Mouse (Mus musculus): Measurements from ENCODE around the gene Nxn. TPM values are rescaled to one million over a fixed set of nuclear protein-coding genes. Genes with fewer than 3 reads are reported as not detected.
A peak's percentile ranks its signal among the peaks of the same experiment; 100 is the strongest.

The Nxn gene
- polyA plus RNA-seq, 1 experiment from 2014 or later = 12.0 TPM

DNA sequence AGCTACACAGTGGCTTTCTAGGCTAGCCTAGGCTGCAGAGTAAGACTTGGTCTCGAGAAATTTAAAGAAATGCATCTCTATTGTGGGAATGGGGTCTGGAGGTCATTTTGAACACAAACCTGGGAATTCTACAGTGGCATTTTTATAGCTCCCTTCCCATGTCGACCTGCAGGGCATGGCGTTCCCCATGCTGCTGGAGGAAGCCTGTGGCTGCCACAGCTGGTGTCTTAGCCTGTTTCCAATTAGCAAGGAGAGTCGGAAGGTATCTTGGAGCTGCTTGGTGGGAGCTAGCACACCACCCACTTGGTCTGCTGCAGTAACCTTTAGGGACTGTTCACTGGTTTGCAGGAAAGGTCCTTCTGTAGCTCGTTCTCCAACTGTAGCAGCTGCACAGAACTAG, 142.8 kb downstream of the Nxn start:
- no peak overlapping the region for H3K4me2 ChIP-seq
- H3K9ac ChIP-seq (ENCODE audit: low read depth, low read length) = no peak overlapping the region
- peaks cover 1% of the 10 kb centered on the region for H3K36me3 ChIP-seq (ENCODE audit: control insufficient read depth, insufficient read depth, low read length)
- H3K27me3 ChIP-seq (replicated peaks; ENCODE audit: control insufficient read depth, insufficient read depth, low read length) = no peaks in the 10 kb centered on the region
- H3K9me3 ChIP-seq (ENCODE audit: control insufficient read depth, low read length) = no peaks in the 10 kb centered on the region
- H3K27ac ChIP-seq (ENCODE audit: low read depth, low read length) = no peak overlapping the region
- ATAC-seq (replicated peaks; ENCODE audit: low FRiP score) (no peak), DNase-seq (ENCODE audit: low spot score) (no peak)
- no peaks in the 10 kb centered on the region for H3K4me1 ChIP-seq (replicated peaks; ENCODE audit: control insufficient read depth, insufficient read depth, low read length)
- H3K4me3 ChIP-seq (ENCODE audit: low read depth, low read length) = no peak overlapping the region
- 50% methylated on average over 5 of the region's 5 CpGs for WGBS

DNA sequence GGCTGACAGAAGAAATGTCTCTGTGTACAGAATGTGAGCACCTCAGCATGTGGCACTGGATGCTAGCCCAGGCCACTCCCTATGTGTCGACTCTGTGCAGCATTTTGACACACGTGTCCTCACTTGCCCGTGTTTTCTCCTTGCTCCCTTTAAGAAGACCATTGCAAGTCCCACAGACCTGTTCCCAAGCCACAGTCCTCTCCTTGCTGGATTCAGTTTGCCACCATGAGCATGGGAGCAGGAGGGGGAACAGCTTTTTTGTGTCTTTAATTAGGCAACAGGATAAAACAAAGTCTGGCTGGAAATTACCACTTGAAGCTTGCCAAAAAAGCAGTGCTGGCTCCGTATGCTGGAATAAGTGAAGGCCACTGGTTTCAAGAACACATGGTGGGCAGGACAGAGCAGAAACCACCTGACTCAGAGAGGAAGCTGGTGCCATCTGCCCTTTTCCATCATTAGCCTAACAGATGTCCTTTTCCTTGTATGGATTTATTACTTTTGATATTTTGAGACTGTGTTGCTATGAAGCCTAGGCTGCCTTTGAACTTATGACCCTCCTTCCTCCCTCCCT, 143.4 kb downstream of the Nxn start:
- H3K4me2 ChIP-seq = no peak overlapping the region
- 77% methylated on average over 4 of the region's 4 CpGs for WGBS
- no peak overlapping the region for H3K9ac ChIP-seq (ENCODE audit: low read depth, low read length)

DNA sequence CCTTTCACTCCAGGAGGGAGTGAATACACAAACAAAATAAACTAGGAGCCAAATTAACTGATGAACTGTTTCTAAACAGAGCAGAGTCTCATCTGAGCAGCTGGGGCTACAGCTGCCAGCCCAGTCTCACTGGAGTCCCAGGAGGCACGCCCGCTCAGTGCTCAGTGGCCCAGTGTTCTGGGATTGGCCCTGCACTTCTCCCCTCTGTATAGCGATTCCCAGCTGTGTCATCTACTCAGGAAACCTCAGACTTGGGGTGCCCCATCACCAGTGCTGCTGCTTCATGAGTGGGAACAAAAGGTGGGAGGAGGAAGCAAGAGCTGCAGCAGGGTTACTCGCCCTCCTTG, 145.0 kb downstream of the Nxn start:
- Histone ChIP-seq H3K4me2 (no peak overlapping the region), H3K4me1 (replicated peaks; ENCODE audit: control insufficient read depth, insufficient read depth, low read length) (no peaks in the 10 kb centered on the region), H3K4me3 (ENCODE audit: low read depth, low read length) (no peak overlapping the region), H3K27me3 (replicated peaks; ENCODE audit: control insufficient read depth, insufficient read depth, low read length) (no peaks in the 10 kb centered on the region), H3K27ac (ENCODE audit: low read depth, low read length) (no peak overlapping the region), H3K36me3 (ENCODE audit: control insufficient read depth, insufficient read depth, low read length) (peaks cover 16% of the 10 kb centered on the region), H3K9me3 (ENCODE audit: control insufficient read depth, low read length) (no peaks in the 10 kb centered on the region), H3K9ac (ENCODE audit: low read depth, low read length) (no peak overlapping the region)
- DNase-seq (ENCODE audit: low spot score) (no peak), ATAC-seq (replicated peaks; ENCODE audit: low FRiP score) (no peak)
- whole genome bisulfite sequencing = 89% methylated on average over 4 of the region's 4 CpGs

More for the DNA sequence above, 143.4 kb downstream of the Nxn start:
- ATAC-seq (replicated peaks; ENCODE audit: low FRiP score) (no peak), DNase-seq (ENCODE audit: low spot score) (no peak)
- Histone ChIP-seq H3K27ac (ENCODE audit: low read depth, low read length) (no peak overlapping the region), H3K4me1 (replicated peaks; ENCODE audit: control insufficient read depth, insufficient read depth, low read length) (no peaks in the 10 kb centered on the region), H3K36me3 (ENCODE audit: control insufficient read depth, insufficient read depth, low read length) (peaks cover 5% of the 10 kb centered on the region), H3K27me3 (replicated peaks; ENCODE audit: control insufficient read depth, insufficient read depth, low read length) (no peaks in the 10 kb centered on the region), H3K4me3 (ENCODE audit: low read depth, low read length) (no peak overlapping the region), H3K9me3 (ENCODE audit: control insufficient read depth, low read length) (no peaks in the 10 kb centered on the region)

DNA sequence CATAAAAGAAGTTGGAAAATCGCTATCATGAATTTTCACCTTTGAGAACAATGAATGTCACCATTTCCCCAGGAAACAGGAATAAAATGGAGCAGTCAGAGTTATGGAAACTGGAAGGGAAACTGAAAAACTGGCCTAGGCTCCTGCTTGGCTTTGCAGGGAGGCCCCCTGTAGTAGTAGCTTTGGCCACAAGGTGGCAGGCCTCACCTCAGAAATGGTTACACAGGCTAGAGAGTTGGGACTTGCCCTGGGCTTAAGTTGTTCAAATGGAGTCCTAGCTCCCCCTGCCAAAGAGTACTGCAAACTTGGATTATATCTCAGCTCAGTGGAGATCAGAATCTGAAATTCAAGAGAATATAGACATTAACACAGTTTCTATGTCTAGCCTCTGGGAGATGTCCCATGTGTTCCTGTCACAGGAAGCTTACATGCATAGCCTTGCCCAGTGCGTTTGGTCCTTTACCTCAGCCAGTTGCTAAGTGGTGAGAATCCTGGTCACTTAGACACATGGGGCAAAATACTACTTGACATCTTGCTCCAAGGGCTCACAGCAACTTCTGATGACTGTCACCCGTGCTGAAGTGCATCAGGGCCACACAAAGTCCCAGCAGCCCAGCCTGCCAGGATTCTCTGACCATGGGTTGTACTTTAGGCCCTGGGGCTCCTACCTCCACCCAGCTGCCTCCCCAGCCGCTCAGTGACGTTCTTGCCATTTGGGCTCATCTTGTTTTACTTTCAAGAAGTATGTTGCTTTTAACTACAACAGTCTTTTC, 145.6 kb downstream of the Nxn start:
- DNase-seq (ENCODE audit: low spot score) (peak; percentile 80), ATAC-seq (replicated peaks; ENCODE audit: low FRiP score) (peak; percentile 80)
- no peaks in the 10 kb centered on the region for H3K27me3 ChIP-seq (replicated peaks; ENCODE audit: control insufficient read depth, insufficient read depth, low read length)
- no peak overlapping the region for H3K4me2 ChIP-seq
- peaks cover 16% of the 10 kb centered on the region for H3K36me3 ChIP-seq (ENCODE audit: control insufficient read depth, insufficient read depth, low read length)
- H3K9ac ChIP-seq (ENCODE audit: low read depth, low read length) = no peak overlapping the region
- WGBS = 58% methylated on average over 5 of the region's 5 CpGs
- no peak overlapping the region for H3K4me3 ChIP-seq (ENCODE audit: low read depth, low read length)
- H3K27ac ChIP-seq (ENCODE audit: low read depth, low read length) = no peak overlapping the region
- no peaks in the 10 kb centered on the region for H3K9me3 ChIP-seq (ENCODE audit: control insufficient read depth, low read length)
- H3K4me1 ChIP-seq (replicated peaks; ENCODE audit: control insufficient read depth, insufficient read depth, low read length) = no peaks in the 10 kb centered on the region

DNA sequence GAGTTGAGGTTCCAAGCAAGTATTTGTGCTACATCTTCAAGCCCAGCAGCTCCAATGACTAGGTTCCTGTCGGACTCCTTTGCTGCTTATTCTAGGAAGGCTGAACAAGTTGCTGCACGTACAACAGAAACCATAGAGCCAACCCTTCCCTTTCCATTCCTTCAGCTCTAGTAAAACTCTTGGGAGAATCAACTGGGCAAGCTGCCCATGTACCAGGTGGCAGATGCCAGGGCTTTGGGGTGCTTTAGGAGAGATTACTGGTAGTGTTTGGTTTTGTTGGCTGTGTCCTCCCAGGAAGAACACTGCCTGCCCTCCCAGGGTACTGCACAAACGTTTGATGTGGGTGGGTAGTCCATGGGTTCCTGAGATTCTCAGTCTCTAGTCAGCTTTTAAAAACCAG, 146.9 kb downstream of the Nxn start:
- H3K36me3 ChIP-seq (ENCODE audit: control insufficient read depth, insufficient read depth, low read length) = peaks cover 16% of the 10 kb centered on the region
- no peaks in the 10 kb centered on the region for H3K9me3 ChIP-seq (ENCODE audit: control insufficient read depth, low read length)
- no peaks in the 10 kb centered on the region for H3K4me1 ChIP-seq (replicated peaks; ENCODE audit: control insufficient read depth, insufficient read depth, low read length)
- no peaks in the 10 kb centered on the region for H3K27me3 ChIP-seq (replicated peaks; ENCODE audit: control insufficient read depth, insufficient read depth, low read length)
- H3K4me3 ChIP-seq (ENCODE audit: low read depth, low read length) = no peak overlapping the region
- H3K27ac ChIP-seq (ENCODE audit: low read depth, low read length) = no peak overlapping the region
- DNase-seq (ENCODE audit: low spot score) (no peak), ATAC-seq (replicated peaks; ENCODE audit: low FRiP score) (no peak)
- 50% methylated on average over 3 of the region's 3 CpGs for WGBS
- no peak overlapping the region for H3K9ac ChIP-seq (ENCODE audit: low read depth, low read length)
- H3K4me2 ChIP-seq = no peak overlapping the region

DNA sequence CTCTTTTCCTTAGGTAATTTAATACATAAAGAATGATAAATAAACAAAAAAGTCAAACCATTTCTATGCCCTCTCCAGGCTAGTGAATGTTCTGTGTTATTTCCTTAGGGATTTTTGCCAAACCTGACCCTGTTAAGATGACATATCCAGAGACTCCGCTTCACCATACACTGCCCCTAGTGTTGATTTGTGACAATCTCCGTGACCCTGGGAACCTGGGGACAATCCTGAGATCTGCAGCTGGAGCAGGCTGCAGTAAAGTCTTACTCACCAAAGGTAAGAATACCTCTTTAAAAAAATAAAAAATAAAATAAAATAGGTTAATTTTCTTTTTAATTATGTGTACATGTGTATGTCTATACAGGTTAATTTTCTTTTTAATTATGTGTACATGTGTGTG, 151.7 kb downstream of the Nxn start:
- no peak for ATAC-seq (replicated peaks; ENCODE audit: low FRiP score)
- no peak overlapping the region for H3K4me2 ChIP-seq
- no peaks in the 10 kb centered on the region for H3K27me3 ChIP-seq (replicated peaks; ENCODE audit: control insufficient read depth, insufficient read depth, low read length)
- H3K4me1 ChIP-seq (replicated peaks; ENCODE audit: control insufficient read depth, insufficient read depth, low read length) = peaks cover 8% of the 10 kb centered on the region
- H3K36me3 ChIP-seq (ENCODE audit: control insufficient read depth, insufficient read depth, low read length) = peaks cover 16% of the 10 kb centered on the region
- no peak overlapping the region for H3K9ac ChIP-seq (ENCODE audit: low read depth, low read length)
- no peak for DNase-seq (ENCODE audit: low spot score)
- WGBS = 70% methylated on average over 2 of the region's 2 CpGs
- H3K27ac ChIP-seq (ENCODE audit: low read depth, low read length) = no peak overlapping the region
- H3K9me3 ChIP-seq (ENCODE audit: control insufficient read depth, low read length) = no peaks in the 10 kb centered on the region
- no peak overlapping the region for H3K4me3 ChIP-seq (ENCODE audit: low read depth, low read length)

DNA sequence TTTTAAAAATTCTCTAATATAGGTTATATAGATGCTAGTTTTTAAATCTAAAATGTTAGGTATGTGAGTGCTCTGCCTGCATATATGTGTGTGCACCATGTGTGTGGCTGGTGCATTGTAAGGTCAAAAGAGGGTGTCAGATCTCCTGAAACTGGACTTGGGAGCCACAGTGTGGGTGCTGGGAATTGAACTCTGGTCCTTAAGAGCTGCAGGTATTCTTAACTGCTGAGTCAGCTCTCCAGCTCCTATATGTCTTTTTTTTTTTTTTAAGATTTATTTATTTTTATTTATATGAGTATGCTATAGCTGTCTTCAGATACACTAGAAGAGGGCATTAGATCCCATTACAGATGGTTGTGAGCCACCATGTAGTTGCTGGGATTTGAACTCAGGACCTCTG, 152.5 kb downstream of the Nxn start:
- ATAC-seq (replicated peaks; ENCODE audit: low FRiP score) = no peak
- H3K27ac ChIP-seq (ENCODE audit: low read depth, low read length) = no peak overlapping the region
- H3K4me2 ChIP-seq = no peak overlapping the region
- H3K4me1 ChIP-seq (replicated peaks; ENCODE audit: control insufficient read depth, insufficient read depth, low read length) = peaks cover 8% of the 10 kb centered on the region
- no peak for DNase-seq (ENCODE audit: low spot score)
- H3K27me3 ChIP-seq (replicated peaks; ENCODE audit: control insufficient read depth, insufficient read depth, low read length) = no peaks in the 10 kb centered on the region
- no peaks in the 10 kb centered on the region for H3K9me3 ChIP-seq (ENCODE audit: control insufficient read depth, low read length)
- peaks cover 16% of the 10 kb centered on the region for H3K36me3 ChIP-seq (ENCODE audit: control insufficient read depth, insufficient read depth, low read length)
- H3K9ac ChIP-seq (ENCODE audit: low read depth, low read length) = no peak overlapping the region
- no peak overlapping the region for H3K4me3 ChIP-seq (ENCODE audit: low read depth, low read length)

DNA sequence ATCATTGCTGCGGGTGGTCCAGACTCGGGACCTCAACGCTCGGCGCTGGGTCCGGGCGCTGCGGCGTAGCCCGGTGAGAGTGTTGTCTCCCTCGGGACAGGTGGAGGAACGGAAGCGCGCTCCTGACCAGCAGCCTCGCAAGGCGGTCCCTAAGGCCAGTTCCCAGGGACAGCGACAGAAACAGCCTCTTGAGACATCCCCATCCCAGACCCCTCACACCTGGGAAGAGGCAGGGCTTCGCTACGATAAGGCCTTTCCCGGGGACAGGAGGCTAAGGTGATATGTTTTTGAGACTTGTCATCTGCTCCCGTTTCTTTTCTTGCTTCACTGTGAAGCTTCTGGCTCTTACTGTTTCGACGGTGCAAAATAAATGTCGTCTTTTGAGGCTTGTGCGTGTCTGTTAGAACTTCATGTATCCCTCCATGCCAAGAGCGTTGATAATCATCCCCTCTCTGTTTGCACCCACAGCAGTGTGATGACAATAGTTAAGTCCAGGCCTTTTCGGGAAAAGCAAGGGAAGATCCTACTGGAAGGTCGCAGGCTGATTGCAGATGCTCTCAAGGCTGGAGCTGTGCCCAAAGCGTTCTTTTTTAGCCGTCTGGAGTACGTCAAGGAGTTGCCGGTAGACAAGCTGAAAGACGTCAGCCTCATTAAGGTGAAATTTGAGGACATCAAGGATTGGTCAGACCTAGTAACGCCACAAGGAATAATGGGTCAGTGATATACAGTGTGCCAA, 155.0 kb downstream of the Nxn start:
- Histone ChIP-seq H3K9ac (ENCODE audit: low read depth, low read length) (peak overlapping the region; percentile 81), H3K4me1 (replicated peaks; ENCODE audit: control insufficient read depth, insufficient read depth, low read length) (peaks cover 8% of the 10 kb centered on the region), H3K27ac (ENCODE audit: low read depth, low read length) (0 out of 2 replicates have a peak overlapping the region, but pooled peaks have one; percentile 35), H3K36me3 (ENCODE audit: control insufficient read depth, insufficient read depth, low read length) (peaks cover 5% of the 10 kb centered on the region; the same call in 1 of the 2 replicates), H3K9me3 (ENCODE audit: control insufficient read depth, low read length) (no peaks in the 10 kb centered on the region), H3K27me3 (replicated peaks; ENCODE audit: control insufficient read depth, insufficient read depth, low read length) (no peaks in the 10 kb centered on the region), H3K4me2 (peak overlapping the region; percentile 95), H3K4me3 (ENCODE audit: low read depth, low read length) (peak overlapping the region; percentile 86)
- DNase-seq (ENCODE audit: low spot score) (no peak), ATAC-seq (replicated peaks; ENCODE audit: low FRiP score) (peak; percentile 53; the same call in 1 of the 2 replicates)
- WGBS = 2% methylated on average over 34 of the region's 34 CpGs
